Mouse (Mus musculus) forebrain, embryonic 11.5 days (tissue): ENCODE measurements around the gene Sult2a8. TPM values are rescaled to one million over a fixed set of nuclear protein-coding genes. Genes with fewer than 3 reads are reported as not detected.

Experiments
- polyA plus RNA-seq: library from polyadenylated mRNA; unstranded; fragments of >200 nt; fragmentation: Nextera tagmentation; extraction: Ambion mirVana; gene quantifications from 2 replicates; pipeline ENCODE4 v1.2.1, GENCODE M21; 2014

Gene Sult2a8
- polyA plus RNA-seq, 1 experiment from 2014 or later = not detected

Other genes with a start within 250 kb of the Sult2a8 start
- gene Sult2a6, start 191.9 kb downstream of the Sult2a8 start, polyA plus RNA-seq = not detected in 2 replicates
- gene Obox8, start 113.2 kb downstream of the Sult2a8 start, polyA plus RNA-seq = not detected in 2 replicates
- gene Sult2a7, start 47.5 kb upstream of the Sult2a8 start, polyA plus RNA-seq = not detected in 2 replicates
- 0.05 and 0.21 TPM in 2 replicates for gene Vmn1r90, start 116.7 kb upstream of the Sult2a8 start, polyA plus RNA-seq
- not detected in 2 replicates for gene Obox7, start 212.7 kb upstream of the Sult2a8 start, polyA plus RNA-seq